Mouse (Mus musculus) liver, postnatal 0 days (tissue): ENCODE measurements around the gene Riox2. TPM values are rescaled to one million over a fixed set of nuclear protein-coding genes. Genes with fewer than 3 reads are reported as not detected.

Experiments
- ATAC-seq: fragments of 200-750 bp; cut with Nextera tagmentation; 2 replicates; pipeline ENCODE4 v1.8.0; 2017; ENCODE audit warnings: mild to moderate bottlenecking, moderate library complexity
- DNase-seq: peaks from one replicate; pipeline ENCODE4 v3.0.0-alpha.2; 2016
- H3K27ac ChIP-seq: fragments of 300-500 bp; sonication (generic); 2 replicates; pipeline ENCODE4 v1.5.1; 2014; ENCODE audit warnings: antibody characterized with exemption, moderate library complexity, mild to moderate bottlenecking, low read depth
- H3K27me3 ChIP-seq: fragments of 300-500 bp; sonication (generic); 2 replicates; pipeline ENCODE4 v1.6.1; 2014; ENCODE audit warnings: low read length, control low read depth, mixed read lengths; ENCODE audit not compliant: insufficient read depth
- H3K36me3 ChIP-seq: fragments of 300-500 bp; sonication (generic); replicated peaks from 2 replicates; pipeline ENCODE4 v1.6.1; 2014; ENCODE audit warnings: mild to moderate bottlenecking, control low read depth, low read length, moderate library complexity, mixed read lengths; ENCODE audit not compliant: insufficient read depth
- H3K4me1 ChIP-seq: fragments of 300-500 bp; sonication (generic); 2 replicates; pipeline ENCODE4 v1.6.1; 2014; ENCODE audit warnings: antibody characterized with exemption, mild to moderate bottlenecking, control low read depth; ENCODE audit not compliant: insufficient read depth
- H3K4me2 ChIP-seq: fragments of 300-500 bp; sonication (generic); 2 replicates; pipeline ENCODE4 v1.6.1; 2014; ENCODE audit warnings: low read depth, mild to moderate bottlenecking, low read length, moderate library complexity, mixed read lengths
- H3K4me3 ChIP-seq: fragments of 300-500 bp; sonication (generic); 2 replicates; pipeline ENCODE4 v1.5.1; 2014; ENCODE audit warnings: low read depth, low read length
- H3K9ac ChIP-seq: fragments of 300-500 bp; sonication (generic); replicated peaks from 2 replicates; pipeline ENCODE4 v1.6.1; 2014; ENCODE audit warnings: mild to moderate bottlenecking, moderate library complexity
- H3K9me3 ChIP-seq: fragments of 300-500 bp; sonication (generic); 2 replicates; pipeline ENCODE4 v1.6.1; 2016; ENCODE audit warnings: mild to moderate bottlenecking, control low read depth, low read length, mixed read lengths
- CTCF ChIP-seq: sonication (generic); IDR thresholded peaks from 2 replicates; pipeline ENCODE4 v1.5.1; 2016; ENCODE audit warnings: antibody characterized with exemption, low read depth
- EP300 ChIP-seq: IDR thresholded peaks from 2 replicates; pipeline ENCODE4 v1.6.1; 2016; ENCODE audit warnings: antibody characterized with exemption, low read depth, mild to moderate bottlenecking
- WGBS: fragments of 180-500 bp; shearing (Covaris S2); extraction: QIAGEN DNeasy Blood & Tissue Kit; methylation state at CpG from one replicate; pipeline ENCODE4 v1.1.7; 2014; ENCODE audit not compliant: insufficient replicate concordance; 5-methylcytosine and 5-hydroxymethylcytosine counted together
- polyA plus RNA-seq: library from polyadenylated mRNA; unstranded; fragments of >200 nt; fragmentation: Nextera tagmentation; extraction: Ambion mirVana; gene quantifications from 2 replicates; pipeline ENCODE4 v1.2.1, GENCODE M21; 2015

Riox2 gene
- polyA plus RNA-seq, 1 experiment from 2014 or later = 10.4 TPM

GRCm38 (mm10) chr16:59531243-59531642, 59.7 kb downstream of the Riox2 start:
- Histone ChIP-seq H3K9me3 (no peaks in the 10 kb centered on the region), H3K4me3 (no peak overlapping the region), H3K27me3 (no peaks in the 10 kb centered on the region), H3K36me3 (no peaks in the 10 kb centered on the region), H3K4me2 (no peak overlapping the region), H3K27ac (no peak overlapping the region), H3K9ac (no peak overlapping the region), H3K4me1 (peaks cover 3% of the 10 kb centered on the region)
- ATAC-seq (peak; percentile 77), DNase-seq (no peak)
- TF ChIP-seq EP300 (no peak), CTCF (no peak)
- WGBS = 60% methylated on average over 5 of the region's 5 CpGs

- DNase-seq (no peak), ATAC-seq (no peak)
- Histone ChIP-seq H3K4me3 (no peak overlapping the region), H3K27ac (no peak overlapping the region), H3K9ac (no peak overlapping the region), H3K27me3 (no peaks in the 10 kb centered on the region), H3K4me1 (peaks cover 3% of the 10 kb centered on the region), H3K4me2 (no peak overlapping the region), H3K9me3 (no peaks in the 10 kb centered on the region), H3K36me3 (no peaks in the 10 kb centered on the region)
- WGBS = 34% methylated on average over 3 of the region's 3 CpGs
- no peak for TF ChIP-seq EP300
- no peak for TF ChIP-seq CTCF
Measured at GRCm38 (mm10) chr16:59532561-59532960, 61.0 kb downstream of the Riox2 start.

GRCm38 (mm10) chr16:59534349-59534748, 62.8 kb downstream of the Riox2 start:
- peaks cover 3% of the 10 kb centered on the region for H3K4me1 ChIP-seq
- no peak overlapping the region for H3K27ac ChIP-seq
- DNase-seq = no peak
- no peak for ATAC-seq
- no peaks in the 10 kb centered on the region for H3K36me3 ChIP-seq
- H3K9me3 ChIP-seq = no peaks in the 10 kb centered on the region
- H3K4me3 ChIP-seq = no peak overlapping the region
- TF ChIP-seq EP300 (no peak), CTCF (no peak)
- 86% methylated on average over 11 of the region's 11 CpGs for WGBS
- no peak overlapping the region for H3K9ac ChIP-seq
- no peaks in the 10 kb centered on the region for H3K27me3 ChIP-seq
- no peak overlapping the region for H3K4me2 ChIP-seq

- Histone ChIP-seq H3K36me3 (no peaks in the 10 kb centered on the region), H3K4me1 (peaks cover 3% of the 10 kb centered on the region), H3K4me3 (no peak overlapping the region), H3K9me3 (no peaks in the 10 kb centered on the region), H3K27me3 (no peaks in the 10 kb centered on the region), H3K27ac (no peak overlapping the region), H3K4me2 (no peak overlapping the region), H3K9ac (no peak overlapping the region)
- TF ChIP-seq CTCF (0 out of 2 replicates have a peak, but pooled peaks have one; percentile 12), EP300 (no peak)
- DNase-seq (no peak), ATAC-seq (no peak)
- 67% methylated on average over 5 of the region's 5 CpGs for WGBS
Measured at GRCm38 (mm10) chr16:59535673-59536072, 64.1 kb downstream of the Riox2 start.

GRCm38 (mm10) chr16:59540944-59541343, 69.4 kb downstream of the Riox2 start:
- Histone ChIP-seq H3K4me3 (no peak overlapping the region), H3K4me1 (no peaks in the 10 kb centered on the region), H3K9ac (no peak overlapping the region), H3K27ac (no peak overlapping the region), H3K9me3 (no peaks in the 10 kb centered on the region), H3K36me3 (no peaks in the 10 kb centered on the region), H3K4me2 (no peak overlapping the region), H3K27me3 (no peaks in the 10 kb centered on the region)
- DNase-seq (no peak), ATAC-seq (no peak)
- 85% methylated on average over 3 of the region's 3 CpGs for WGBS
- no peak for TF ChIP-seq EP300
- no peak for TF ChIP-seq CTCF

GRCm38 (mm10) chr16:59541382-59541781, 69.8 kb downstream of the Riox2 start:
- no peaks in the 10 kb centered on the region for H3K9me3 ChIP-seq
- H3K9ac ChIP-seq = no peak overlapping the region
- no peak overlapping the region for H3K4me2 ChIP-seq
- no peaks in the 10 kb centered on the region for H3K36me3 ChIP-seq
- no peak overlapping the region for H3K4me3 ChIP-seq
- ATAC-seq (no peak), DNase-seq (no peak)
- H3K27me3 ChIP-seq = no peaks in the 10 kb centered on the region
- 77% methylated on average over 4 of the region's 4 CpGs for WGBS
- H3K4me1 ChIP-seq = no peaks in the 10 kb centered on the region
- TF ChIP-seq EP300 (no peak), CTCF (no peak)
- no peak overlapping the region for H3K27ac ChIP-seq

Other genes starting within 250 kb of the Riox2 start
- not detected in 2 replicates for gene Olfr201, start 199.1 kb upstream of the Riox2 start, polyA plus RNA-seq
- gene Olfr202, start 185.0 kb upstream of the Riox2 start, polyA plus RNA-seq = not detected in 2 replicates
- not detected in 2 replicates for gene Olfr203, start 172.9 kb upstream of the Riox2 start, polyA plus RNA-seq
- gene Olfr204, start 153.5 kb upstream of the Riox2 start, polyA plus RNA-seq = not detected in 2 replicates
- not detected in 2 replicates for gene Olfr205, start 140.6 kb upstream of the Riox2 start, polyA plus RNA-seq
- gene Olfr206, start 122.5 kb upstream of the Riox2 start, polyA plus RNA-seq = not detected in 2 replicates
- gene Olfr209, start 107.8 kb upstream of the Riox2 start, polyA plus RNA-seq = not detected in 2 replicates
- gene Gabrr3, start 64.4 kb upstream of the Riox2 start, polyA plus RNA-seq = not detected in 2 replicates
- 0.77 and 1.0 TPM in 2 replicates for gene Crybg3, start 129.2 kb downstream of the Riox2 start, polyA plus RNA-seq
- 3.3 and 3.4 TPM in 2 replicates for gene Arl6, start 167.6 kb downstream of the Riox2 start, polyA plus RNA-seq